Mouse (Mus musculus) intestine, embryonic 16.5 days (tissue): ENCODE results near the gene Fut2. TPM values are rescaled to one million over a fixed set of nuclear protein-coding genes. Genes with fewer than 3 reads are reported as not detected.

ENCODE experiments used
- ATAC-seq: fragments of 200-750 bp; cut with Nextera tagmentation; 2 replicates; pipeline ENCODE4 v1.8.0; 2017; ENCODE audit warnings: moderate TSS enrichment, moderate library complexity
- H3K27ac ChIP-seq: fragments of 300-500 bp; sonication (generic); 2 replicates; pipeline ENCODE4 v1.5.1; 2014; ENCODE audit warnings: mild to moderate bottlenecking, low read length
- H3K27me3 ChIP-seq: fragments of 300-500 bp; sonication (generic); replicated peaks from 2 replicates; pipeline ENCODE4 v1.6.1; 2014; ENCODE audit warnings: low read length, control low read depth, mixed read lengths; ENCODE audit not compliant: control insufficient read depth, insufficient read depth
- H3K36me3 ChIP-seq: fragments of 300-500 bp; sonication (generic); 2 replicates; pipeline ENCODE4 v1.6.1; 2014; ENCODE audit warnings: low read length, control low read depth; ENCODE audit not compliant: control insufficient read depth, insufficient read depth
- H3K4me1 ChIP-seq: fragments of 300-500 bp; sonication (generic); 2 replicates; pipeline ENCODE4 v1.6.1; 2014; ENCODE audit warnings: low read length, control low read depth, mixed read lengths; ENCODE audit not compliant: control insufficient read depth, insufficient read depth
- H3K4me2 ChIP-seq: fragments of 300-500 bp; sonication (generic); 2 replicates; pipeline ENCODE4 v1.6.1; 2014; ENCODE audit warnings: low read depth, low read length, control low read depth
- H3K4me3 ChIP-seq: fragments of 300-500 bp; sonication (generic); 2 replicates; pipeline ENCODE4 v1.5.1; 2014; ENCODE audit warnings: mild to moderate bottlenecking, low read length
- H3K9ac ChIP-seq: fragments of 300-500 bp; sonication (generic); 2 replicates; pipeline ENCODE4 v1.6.1; 2014; ENCODE audit warnings: low read depth, low read length
- H3K9me3 ChIP-seq: fragments of 300-500 bp; sonication (generic); 2 replicates; pipeline ENCODE4 v1.6.1; 2016; ENCODE audit warnings: low read length, control low read depth; ENCODE audit not compliant: control insufficient read depth
- WGBS: fragments of 180-500 bp; shearing (Covaris S2); extraction: QIAGEN DNeasy Blood & Tissue Kit; methylation state at CpG from one replicate; pipeline ENCODE4 v1.1.7; 2014; 5-methylcytosine and 5-hydroxymethylcytosine counted together
- polyA plus RNA-seq: library from polyadenylated mRNA; unstranded; fragments of >200 nt; fragmentation: Nextera tagmentation; extraction: Ambion mirVana; gene quantifications from 2 replicates; pipeline ENCODE4 v1.2.1, GENCODE M21; 2015

The Fut2 gene
- 18.4 and 21.7 TPM in 2 replicates for polyA plus RNA-seq

DNA sequence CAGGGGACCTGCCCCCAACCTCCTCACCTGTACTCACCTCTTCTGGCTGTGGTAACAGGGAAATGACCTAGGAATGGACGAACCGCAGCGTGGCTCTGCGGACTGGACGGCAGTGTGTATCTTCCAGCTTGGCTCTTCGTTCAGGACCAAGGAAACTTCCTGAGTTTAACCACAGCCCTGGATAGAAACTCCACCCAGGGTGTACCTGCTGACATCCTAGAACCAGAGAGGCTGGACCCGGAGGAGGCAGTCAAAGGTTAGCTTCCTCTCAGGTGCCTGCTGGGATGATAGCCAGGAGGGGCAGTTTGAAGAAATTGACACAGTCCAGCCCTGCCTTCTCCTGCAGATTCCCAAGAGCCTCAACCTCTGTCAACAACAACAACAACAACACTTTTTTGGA lies at the start of gene Fut2:
Fut2 (minus strand) TSS at position 234 of the 400 bp plus-strand sequence.
- H3K36me3 ChIP-seq = no peaks in the 10 kb centered on the region
- no peaks in the 10 kb centered on the region for H3K27me3 ChIP-seq
- WGBS = 69% methylated on average over 7 of the region's 7 CpGs
- H3K27ac ChIP-seq = 0 out of 2 replicates have a peak within 1 kb of the TSS, but pooled peaks have one; percentile 15
- peak within 1 kb of the TSS; percentile 30 for H3K4me3 ChIP-seq
- H3K4me2 ChIP-seq = peak within 1 kb of the TSS; percentile 25
- H3K9ac ChIP-seq = peak within 1 kb of the TSS; percentile 21; the same call in 1 of the 2 replicates
- H3K9me3 ChIP-seq = no peaks in the 10 kb centered on the region
- peak; percentile 53 for ATAC-seq
- H3K4me1 ChIP-seq = peaks cover 4% of the 10 kb centered on the region; the same call in 1 of the 2 replicates

DNA sequence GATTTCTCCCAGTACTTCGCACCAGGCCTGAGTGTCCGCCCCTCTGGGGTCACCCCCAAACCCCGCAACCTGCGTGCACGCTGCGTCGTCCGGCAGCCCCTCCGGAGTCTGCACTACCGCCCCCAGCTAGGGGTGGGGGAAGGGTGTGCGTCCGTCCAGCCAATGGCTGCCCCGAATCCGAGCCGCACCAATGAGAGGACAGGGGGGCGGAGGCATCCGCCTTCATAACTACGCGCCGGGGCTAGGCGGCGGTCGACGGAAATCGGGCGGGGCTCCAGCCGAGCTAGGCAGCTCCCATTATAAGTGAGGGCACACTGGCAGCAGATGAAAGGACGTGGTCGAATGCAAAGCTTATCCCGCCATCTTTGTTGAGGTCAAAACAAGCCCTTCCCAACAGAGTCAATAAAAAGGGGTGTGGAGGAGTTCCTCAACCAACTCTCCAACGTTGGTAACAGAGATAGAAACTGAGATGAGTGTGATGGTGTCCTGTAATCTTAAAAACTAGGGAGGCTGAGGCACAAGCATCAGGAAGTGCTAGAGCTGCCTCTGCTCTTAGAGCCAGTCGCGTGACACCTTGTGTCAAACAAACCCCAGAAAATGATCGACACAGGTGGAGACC lies 49.0 kb upstream of the Fut2 start, which contains the start of gene Rpl18:
Rpl18 (plus strand) TSS at position 368 of the 619 bp plus-strand sequence.
- Histone ChIP-seq H3K9ac (peak within 1 kb of the TSS; percentile 90), H3K27me3 (no peaks in the 10 kb centered on the region), H3K36me3 (peaks cover 29% of the 10 kb centered on the region), H3K9me3 (no peaks in the 10 kb centered on the region), H3K4me3 (peak within 1 kb of the TSS; percentile 75), H3K4me2 (peak within 1 kb of the TSS; percentile 90), H3K4me1 (peaks cover 55% of the 10 kb centered on the region), H3K27ac (peak within 1 kb of the TSS; percentile 98)
- 6% methylated on average over 34 of the region's 34 CpGs for WGBS
- ATAC-seq = peak; percentile 86

DNA sequence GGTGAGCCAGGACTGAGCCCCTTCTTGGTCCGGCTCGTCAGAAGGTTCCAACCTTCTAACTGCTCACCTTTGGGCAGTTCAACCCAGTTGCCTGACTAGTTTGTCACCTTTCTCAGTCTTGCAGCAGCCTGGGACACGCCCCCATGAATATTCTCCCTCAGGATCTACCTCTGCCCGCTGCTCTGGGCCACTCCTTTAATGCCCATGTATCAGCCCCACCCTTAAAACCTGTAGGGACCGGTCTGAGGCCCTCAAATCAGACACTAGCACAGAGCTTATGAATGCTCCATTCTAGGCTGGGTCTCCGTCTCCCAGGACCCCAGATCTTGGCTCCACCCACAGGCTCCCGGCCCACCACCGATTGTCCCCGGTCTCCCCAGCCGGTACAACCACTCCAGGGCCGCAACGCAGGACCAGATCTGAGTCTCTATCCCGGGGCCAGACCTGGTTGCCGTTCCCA lies 48.5 kb upstream of the Fut2 start:
- peak overlapping the region; percentile 90 for H3K4me2 ChIP-seq
- H3K9me3 ChIP-seq = no peaks in the 10 kb centered on the region
- H3K27ac ChIP-seq = peak overlapping the region; percentile 98
- no peaks in the 10 kb centered on the region for H3K27me3 ChIP-seq
- H3K4me3 ChIP-seq = peak overlapping the region; percentile 75
- peak; percentile 78 for ATAC-seq
- peaks cover 51% of the 10 kb centered on the region for H3K4me1 ChIP-seq
- peak overlapping the region; percentile 90 for H3K9ac ChIP-seq
- WGBS = 4% methylated on average over 14 of the region's 14 CpGs
- peaks cover 24% of the 10 kb centered on the region for H3K36me3 ChIP-seq

DNA sequence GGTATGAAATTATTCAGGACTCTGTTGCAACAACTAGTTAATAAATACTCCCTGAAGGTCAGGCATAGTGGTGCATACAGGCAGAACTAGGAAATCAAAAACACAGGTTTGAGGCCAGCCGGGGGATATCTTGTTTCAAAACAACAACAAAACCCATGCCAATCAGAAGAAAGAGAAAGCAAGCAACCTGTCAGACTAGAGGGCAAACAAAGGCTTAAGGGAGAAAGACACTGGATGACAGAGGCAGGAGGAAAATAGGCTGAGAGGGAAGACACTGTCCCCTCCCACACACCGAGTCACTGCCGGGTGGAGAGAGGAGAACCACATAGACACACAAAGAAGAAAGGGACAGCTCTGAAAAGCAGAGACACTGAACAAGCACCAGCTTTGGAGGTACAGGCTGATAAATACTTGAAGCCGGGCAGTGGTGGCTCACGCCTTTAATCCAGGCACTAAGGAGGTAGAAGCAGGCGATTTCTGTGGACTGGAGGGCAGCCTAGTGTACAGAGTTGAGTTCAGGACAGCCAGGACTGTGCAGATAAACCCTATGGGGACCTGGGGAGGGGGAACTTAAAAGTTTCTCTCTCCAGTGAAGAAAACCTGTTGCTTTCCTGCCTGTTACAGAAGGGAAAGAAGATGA lies 47.8 kb upstream of the Fut2 start:
- H3K4me3 ChIP-seq = peak overlapping the region; percentile 75
- 65% methylated on average over 6 of the region's 6 CpGs for WGBS
- H3K4me2 ChIP-seq = peak overlapping the region; percentile 90
- H3K27ac ChIP-seq = peak overlapping the region; percentile 98
- no peaks in the 10 kb centered on the region for H3K9me3 ChIP-seq
- H3K9ac ChIP-seq = peak overlapping the region; percentile 90
- no peak for ATAC-seq
- H3K4me1 ChIP-seq = peaks cover 46% of the 10 kb centered on the region
- peaks cover 22% of the 10 kb centered on the region for H3K36me3 ChIP-seq
- H3K27me3 ChIP-seq = no peaks in the 10 kb centered on the region

DNA sequence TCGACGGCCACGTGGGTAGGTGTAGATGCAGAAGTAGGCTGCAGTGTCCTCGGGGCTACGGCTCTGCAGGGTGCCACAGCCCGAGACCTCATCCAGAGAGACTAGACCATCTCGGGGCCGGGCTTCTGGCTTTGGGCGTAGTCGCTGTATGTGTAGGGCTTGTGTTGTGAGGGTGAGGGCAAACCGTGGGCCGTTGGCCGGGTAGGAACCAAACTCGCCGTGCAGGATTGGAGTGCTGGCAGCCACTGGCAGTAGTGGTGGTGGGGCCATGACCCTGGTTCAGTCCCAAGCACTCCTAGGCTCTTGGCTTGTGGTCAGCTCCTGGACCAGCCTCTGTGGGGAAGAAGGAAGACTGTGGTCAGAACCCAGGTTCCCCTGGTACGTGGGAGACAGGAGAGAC lies 47.2 kb upstream of the Fut2 start:
- H3K27me3 ChIP-seq = no peaks in the 10 kb centered on the region
- H3K36me3 ChIP-seq = peaks cover 22% of the 10 kb centered on the region
- no peak for ATAC-seq
- H3K4me3 ChIP-seq = peak overlapping the region; percentile 75
- peak overlapping the region; percentile 90 for H3K9ac ChIP-seq
- peak overlapping the region; percentile 90 for H3K4me2 ChIP-seq
- peak overlapping the region; percentile 98 for H3K27ac ChIP-seq
- H3K4me1 ChIP-seq = peaks cover 50% of the 10 kb centered on the region
- no peaks in the 10 kb centered on the region for H3K9me3 ChIP-seq
- 79% methylated on average over 16 of the region's 16 CpGs for WGBS

DNA sequence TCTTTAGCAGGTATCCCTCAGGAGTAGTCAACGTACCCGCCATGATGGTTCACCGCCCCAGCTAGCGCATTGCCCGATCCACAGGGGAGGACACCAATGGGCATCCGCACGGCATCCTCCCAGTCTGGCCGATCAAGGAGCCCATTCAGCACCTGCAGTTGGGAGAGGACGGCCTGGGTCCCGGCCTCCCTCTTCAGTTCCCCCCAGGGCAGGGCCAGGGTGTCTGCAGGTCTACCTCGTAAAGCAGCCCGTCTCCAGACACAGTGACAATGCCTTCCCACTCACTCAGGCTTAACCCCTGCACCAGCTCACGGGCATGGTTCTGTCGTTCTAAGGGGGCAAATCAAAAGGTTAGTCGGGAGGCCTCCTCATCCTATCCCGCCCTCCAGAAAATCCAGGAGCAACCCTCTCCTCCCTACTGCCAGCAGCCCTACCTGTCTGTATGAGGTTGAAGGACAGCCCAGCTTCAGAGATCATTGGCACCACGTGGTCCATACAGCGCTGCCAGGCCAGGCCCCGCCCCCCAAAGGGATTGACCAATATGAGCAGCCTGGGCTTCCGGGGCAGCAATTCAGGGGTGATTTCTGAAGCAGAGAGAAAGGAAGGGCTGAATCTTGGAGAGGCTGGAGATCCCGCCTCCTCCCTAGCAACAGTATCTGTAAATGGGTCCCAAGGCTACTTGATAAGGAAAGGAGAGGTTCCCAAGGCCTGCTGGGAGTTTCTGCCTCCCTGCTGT lies 46.0 kb upstream of the Fut2 start:
- peak overlapping the region; percentile 75 for H3K4me3 ChIP-seq
- H3K36me3 ChIP-seq = peaks cover 22% of the 10 kb centered on the region
- H3K9ac ChIP-seq = peak overlapping the region; percentile 27
- H3K4me1 ChIP-seq = peaks cover 60% of the 10 kb centered on the region
- peak; percentile 63 for ATAC-seq
- H3K27ac ChIP-seq = peak overlapping the region; percentile 98
- 73% methylated on average over 21 of the region's 21 CpGs for WGBS
- no peaks in the 10 kb centered on the region for H3K27me3 ChIP-seq
- H3K9me3 ChIP-seq = no peaks in the 10 kb centered on the region
- H3K4me2 ChIP-seq = peak overlapping the region; percentile 39

DNA sequence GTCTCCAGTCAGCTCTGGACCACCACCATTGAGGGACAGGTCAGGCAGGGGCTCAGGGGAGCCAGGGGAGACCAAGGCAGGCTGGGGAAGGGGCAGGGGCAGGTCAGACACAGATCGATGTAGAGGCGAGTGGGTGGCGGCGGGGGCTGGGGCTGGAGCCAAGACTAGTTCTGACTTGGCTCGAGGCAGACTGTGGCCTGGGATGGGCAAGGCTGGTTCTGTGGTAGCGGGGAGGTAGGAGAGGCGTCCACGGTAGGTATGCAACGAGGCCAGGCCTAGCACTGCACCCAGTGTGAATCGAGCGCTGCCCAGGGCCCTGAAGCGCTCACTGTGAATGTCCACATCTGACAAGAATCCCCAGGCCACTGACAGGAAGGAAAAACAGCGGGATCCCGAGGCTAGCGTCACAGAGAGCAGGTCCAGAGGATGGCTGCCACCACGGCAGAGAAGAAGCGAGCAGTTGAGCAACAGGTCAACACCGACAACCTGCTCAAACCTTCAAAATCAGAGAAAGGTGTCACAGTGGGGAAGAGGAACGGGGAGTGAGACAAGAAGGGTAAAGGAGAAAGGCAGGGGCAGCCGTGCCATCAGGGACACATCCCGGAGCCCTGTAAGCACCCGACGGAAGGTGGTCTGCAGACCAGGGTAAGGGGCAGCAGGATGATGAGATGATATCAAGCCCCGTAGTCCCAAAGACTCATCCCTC lies 45.3 kb upstream of the Fut2 start:
- peak overlapping the region; percentile 27; the same call in 1 of the 2 replicates for H3K9ac ChIP-seq
- H3K27ac ChIP-seq = peak overlapping the region; percentile 39; the same call in 1 of the 2 replicates
- peak overlapping the region; percentile 39 for H3K4me2 ChIP-seq
- no peaks in the 10 kb centered on the region for H3K9me3 ChIP-seq
- peaks cover 58% of the 10 kb centered on the region for H3K4me1 ChIP-seq
- no peaks in the 10 kb centered on the region for H3K27me3 ChIP-seq
- H3K36me3 ChIP-seq = peaks cover 22% of the 10 kb centered on the region
- ATAC-seq = no peak
- H3K4me3 ChIP-seq = peak overlapping the region; percentile 24
- 91% methylated on average over 24 of the region's 24 CpGs for WGBS

DNA sequence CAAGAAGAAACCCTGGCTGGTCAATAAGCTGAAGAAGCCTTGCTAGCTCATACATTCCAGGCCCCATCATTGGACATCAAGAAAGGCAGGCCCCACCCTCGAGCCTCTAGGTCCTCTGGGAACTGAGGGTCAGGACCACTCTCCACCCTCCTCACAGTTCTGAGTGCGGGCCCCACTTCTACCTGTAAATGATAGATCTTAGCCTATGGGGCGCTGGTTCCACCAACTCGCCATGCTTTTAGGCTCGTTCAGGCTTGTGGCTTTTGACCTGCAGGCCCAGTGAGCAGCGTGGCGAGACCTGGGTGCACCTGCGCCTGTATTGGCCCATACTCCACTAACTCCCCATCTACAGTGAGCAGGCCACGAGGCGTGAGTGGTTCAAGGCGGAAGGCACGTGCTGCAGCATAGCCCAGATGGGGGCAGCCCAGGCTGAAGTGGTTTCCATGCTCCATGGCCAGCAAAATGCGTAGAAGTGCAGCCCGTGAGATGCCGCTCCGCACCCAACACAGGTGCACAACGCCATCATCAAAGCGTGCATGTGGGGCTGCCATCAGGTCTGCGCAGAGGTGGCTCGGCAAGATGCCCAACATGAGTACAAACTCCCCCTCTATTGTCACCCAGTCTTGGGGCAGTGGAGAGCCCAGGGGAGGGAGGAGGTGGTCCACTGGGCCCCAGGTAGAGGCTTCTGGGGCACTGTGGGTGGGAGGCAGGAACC lies 44.4 kb upstream of the Fut2 start:
- H3K27me3 ChIP-seq = no peaks in the 10 kb centered on the region
- H3K36me3 ChIP-seq = peaks cover 22% of the 10 kb centered on the region
- no peak overlapping the region for H3K4me3 ChIP-seq
- no peak overlapping the region for H3K4me2 ChIP-seq
- no peaks in the 10 kb centered on the region for H3K9me3 ChIP-seq
- ATAC-seq = no peak
- peak overlapping the region; percentile 55; the same call in 1 of the 2 replicates for H3K27ac ChIP-seq
- H3K9ac ChIP-seq = 0 out of 2 replicates have a peak overlapping the region, but pooled peaks have one; percentile 27
- H3K4me1 ChIP-seq = peaks cover 58% of the 10 kb centered on the region
- WGBS = 94% methylated on average over 20 of the region's 20 CpGs
